Mouse (Mus musculus) liver (tissue): Measurements from ENCODE around the gene Rarres2.
"Not testable (repeated sequence)": the region's sequence is repeated elsewhere in the genome, so short reads cannot be mapped to it uniquely, and the experiment has no call there.

ENCODE experiments used
- DNase-seq: peaks from one replicate; pipeline ENCODE4 v3.0.0-alpha.2; 2020; ENCODE audit warnings: mixed read lengths

The Rarres2 gene

GRCm38 (mm10) chr6:48540721-48541120, 31.9 kb downstream of the Rarres2 start:
- DNase-seq: no peak

- no peak for DNase-seq
These were observed 32.7 kb downstream of the Rarres2 start for GRCm38 (mm10) chr6:48539860-48540259.

DNA sequence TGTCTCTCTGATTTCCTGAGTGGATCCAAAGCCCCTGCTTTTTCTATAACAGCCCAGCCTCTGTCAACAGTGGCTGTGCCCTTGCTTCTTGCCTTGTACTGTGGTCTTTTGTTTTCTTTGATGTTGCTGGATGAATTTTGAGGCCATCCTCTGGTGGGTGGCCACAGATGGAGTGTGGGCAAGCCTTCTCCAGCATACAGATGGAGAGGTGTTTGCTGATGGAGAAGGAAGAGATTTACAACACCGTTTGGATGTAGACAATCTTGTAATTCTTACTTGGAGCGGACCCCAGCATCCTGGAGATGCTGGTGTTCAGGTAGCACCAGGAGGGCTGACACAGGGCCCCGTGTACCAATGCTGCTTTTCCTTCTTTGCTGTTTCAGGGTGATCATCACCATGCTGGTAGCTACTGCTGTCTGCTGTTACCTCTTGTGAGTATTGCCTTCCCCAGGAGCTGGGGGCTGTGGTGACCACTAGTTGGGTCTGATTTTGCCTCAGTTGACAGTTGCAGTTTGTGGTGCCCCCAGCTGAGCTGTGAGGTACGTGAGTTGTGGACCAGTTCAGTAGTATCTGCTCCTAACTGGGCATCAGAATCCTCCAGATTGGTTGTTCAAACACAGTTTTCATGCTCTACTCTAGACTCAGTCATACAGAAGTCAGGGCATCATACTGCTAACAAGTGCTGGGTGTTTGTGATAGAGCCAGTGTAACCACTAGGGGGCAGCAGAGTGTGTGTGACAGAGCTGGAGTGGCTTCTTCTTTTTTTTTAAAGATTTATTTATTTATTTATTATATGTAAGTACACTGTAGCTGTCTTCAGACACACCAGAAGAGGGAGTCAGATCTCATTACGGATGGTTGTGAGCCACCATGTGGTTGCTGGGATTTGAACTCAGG, 33.5 kb downstream of the Rarres2 start:
- DNase-seq: peak; percentile 72

GRCm38 (mm10) chr6:48537105-48537954, 35.3 kb downstream of the Rarres2 start, which contains the start of gene Atp6v0e2:
TSS of gene Atp6v0e2 (plus strand) at chr6:48537615.
- peak; percentile 75 for DNase-seq

- no peak for DNase-seq
These were observed 36.5 kb downstream of the Rarres2 start for GRCm38 (mm10) chr6:48536091-48536490.

GRCm38 (mm10) chr6:48534913-48535312, 37.7 kb downstream of the Rarres2 start:
- DNase-seq: no peak

GRCm38 (mm10) chr6:48533475-48533874, 39.1 kb downstream of the Rarres2 start:
- DNase-seq: no peak

- DNase-seq: peak; percentile 42
These were observed 41.7 kb downstream of the Rarres2 start for GRCm38 (mm10) chr6:48530862-48531261.

- DNase-seq: no peak
These were observed 42.6 kb downstream of the Rarres2 start for GRCm38 (mm10) chr6:48529871-48530440.

DNA sequence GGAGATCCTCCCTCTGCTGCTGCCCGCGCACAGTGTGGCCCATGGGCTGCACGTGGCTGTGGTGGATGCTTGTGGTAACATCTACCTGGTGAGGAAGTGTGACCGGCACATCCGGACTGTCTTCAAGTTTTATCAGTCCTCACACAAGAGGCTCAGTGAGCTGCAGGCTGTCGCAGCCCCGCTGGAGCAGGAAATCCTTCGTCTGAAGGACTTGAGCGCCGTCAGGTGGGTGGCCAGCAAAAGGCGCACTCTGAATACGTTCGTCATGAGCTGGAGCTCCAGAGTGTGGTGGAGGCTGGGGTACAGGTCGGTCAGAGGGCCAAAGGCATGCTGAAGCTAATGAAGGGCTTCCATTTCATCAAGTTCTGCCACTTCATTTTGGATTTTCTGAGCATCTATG, 43.3 kb downstream of the Rarres2 start:
- DNase-seq: peak; percentile 21

GRCm38 (mm10) chr6:48527901-48528300, 44.7 kb downstream of the Rarres2 start:
- DNase-seq: no peak

DNA sequence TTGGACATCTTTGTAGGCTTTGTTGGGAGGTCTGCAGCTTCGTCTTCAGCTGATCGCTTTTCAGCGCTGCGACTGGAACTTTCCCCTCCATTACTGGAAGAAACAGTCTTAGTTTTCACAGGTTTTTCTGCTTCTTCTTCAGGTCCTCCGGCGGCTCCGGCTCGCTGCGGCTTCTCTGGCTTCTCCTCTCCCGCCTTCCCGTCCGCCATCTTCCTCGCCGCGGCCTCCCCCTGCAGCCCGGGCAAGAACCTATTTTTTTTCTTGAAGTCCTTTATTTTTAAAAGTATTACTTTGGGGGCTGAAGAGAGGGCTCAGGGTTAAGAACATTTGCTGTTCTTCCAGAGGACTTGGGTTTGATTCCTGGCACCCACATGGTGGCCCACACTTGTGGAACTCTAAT, 47.7 kb downstream of the Rarres2 start:
- not testable (repeated sequence) for DNase-seq
